ENCODE assay signal across 19 mouse cellular contexts in genomic region chrX:99287988-99288387, GRCm38 (mm10).
"Had no signal": no experiment of that assay in that cellular context is flagged by ENCODE, and none has a peak within 500 bp of the region (broad histone marks: within the 10 kb centered on the region; RNA-seq: fewer than 3 reads in every experiment).

No protein-coding gene starts in this region.

- H3K27ac ChIP-seq: kidney, embryonic 15.5 days; limb, embryonic 10.5 days; limb, embryonic 13.5 days; liver, embryonic 12.5 days; liver, embryonic 15.5 days; lung, embryonic 15.5 days; stomach, postnatal 0 days had no signal

- H3K4me3 ChIP-seq: kidney, embryonic 15.5 days; limb, embryonic 10.5 days; limb, embryonic 13.5 days; liver, embryonic 12.5 days; liver, embryonic 15.5 days; lung, embryonic 15.5 days had no signal

- H3K9me3 ChIP-seq: kidney, embryonic 15.5 days; limb, embryonic 10.5 days; limb, embryonic 13.5 days; liver, embryonic 12.5 days; liver, embryonic 15.5 days; lung, embryonic 15.5 days had no signal

- H3K4me2 ChIP-seq: kidney, embryonic 15.5 days; limb, embryonic 13.5 days; liver, embryonic 12.5 days; liver, embryonic 15.5 days; lung, embryonic 15.5 days; midbrain, embryonic 11.5 days had no signal

- ATAC-seq: intestine, postnatal 0 days; liver, embryonic 12.5 days had no signal

- DNase-seq: kidney, adult 8-10 months; kidney, postnatal 10 days; kidney, postnatal 36 days; layer of hippocampus, postnatal 36 days; liver; lung, adult 18-20 months; lung, postnatal 10 days; lung, postnatal 4 days; midbrain, embryonic 14.5 days; thymus, postnatal 25 days had no signal

- H3K4me1 ChIP-seq: liver, embryonic 15.5 days had no signal

- H3K9ac ChIP-seq: kidney, embryonic 15.5 days; limb, embryonic 13.5 days; liver, embryonic 12.5 days; liver, embryonic 15.5 days; lung, embryonic 15.5 days had no signal

- H3K36me3 ChIP-seq: kidney, embryonic 15.5 days; limb, embryonic 10.5 days; limb, embryonic 13.5 days; liver, embryonic 12.5 days; liver, embryonic 15.5 days; lung, embryonic 15.5 days had no signal
